ENCODE assay signal across 8 mouse cellular contexts in the genomic region with DNA sequence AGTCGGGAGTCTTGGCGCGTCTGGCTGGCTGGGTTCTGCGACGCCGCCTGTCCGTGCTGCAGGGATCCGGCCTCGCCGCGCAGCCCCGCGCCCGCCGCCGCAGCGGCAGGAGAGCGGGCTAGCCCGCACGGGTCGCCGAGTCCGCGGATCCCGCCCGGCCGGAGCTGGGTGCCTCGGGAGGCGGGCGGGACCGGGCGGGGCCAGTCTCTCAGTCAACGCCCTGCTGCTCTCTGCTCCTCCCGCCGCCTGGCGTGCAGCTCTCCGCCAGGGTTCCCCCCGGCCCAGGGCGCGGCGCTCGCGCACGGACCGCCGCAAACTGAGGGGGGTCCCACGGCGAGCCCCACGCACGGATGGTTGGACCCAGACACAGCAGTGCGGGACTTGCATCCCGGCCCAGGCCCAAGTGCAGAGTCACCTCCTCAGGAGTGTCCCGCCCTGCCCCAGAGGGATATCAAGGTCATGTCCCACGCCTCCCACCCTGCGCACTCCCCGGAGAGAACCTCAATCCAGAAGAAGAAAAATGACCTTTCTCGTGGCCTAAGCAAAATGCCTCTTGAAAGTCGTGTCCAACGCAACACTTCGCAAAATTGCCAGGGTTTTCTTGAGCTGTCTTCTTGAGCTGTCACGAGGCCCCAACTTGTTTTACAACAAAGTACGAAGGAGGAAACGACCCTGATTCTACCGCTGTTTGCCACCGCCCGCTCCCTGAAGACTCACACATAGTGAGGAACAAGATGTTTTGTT. TPM values are rescaled to one million over a fixed set of nuclear protein-coding genes. Genes with fewer than 3 reads are reported as not detected.
DNase-seq lines count a peak whose midpoint lies in the region; ATAC-seq and TF ChIP-seq lines count a peak whose summit lies in the region.

No protein-coding gene starts in this region.

- peaks cover 2% of the 10 kb centered on the region; the same call in 1 of the 2 replicates for H3K9me3 ChIP-seq in forebrain, embryonic 10.5 days
- H3K9me3 ChIP-seq in heart, embryonic 13.5 days, result no peaks in the 10 kb centered on the region
- H3K9me3 ChIP-seq in lung, postnatal 0 days (ENCODE audit: low read length), result no peaks in the 10 kb centered on the region

- ATAC-seq in heart, embryonic 13.5 days (ENCODE audit: extremely low read depth, insufficient number of reproducible peaks, low FRiP score, low TSS enrichment), result peak; percentile 48; the same call in 1 of the 2 replicates
- peak; percentile 80 for ATAC-seq in lung, postnatal 0 days
- no peak for ATAC-seq in CD4-positive, CD25-positive, alpha-beta regulatory T cell, adult 4 months

- peaks cover 67% of the 10 kb centered on the region for H3K27me3 ChIP-seq in forebrain, embryonic 10.5 days (ENCODE audit: poor library complexity, severe bottlenecking)
- peaks cover 67% of the 10 kb centered on the region for H3K27me3 ChIP-seq in heart, embryonic 13.5 days (replicated peaks)
- peaks cover 14% of the 10 kb centered on the region for H3K27me3 ChIP-seq in lung, postnatal 0 days (replicated peaks; ENCODE audit: insufficient read depth, low read length)

- peak overlapping the region; percentile 98 for H3K4me2 ChIP-seq in heart, embryonic 13.5 days
- H3K4me2 ChIP-seq in lung, postnatal 0 days (replicated peaks; ENCODE audit: low read depth, low read length), result peak overlapping the region; percentile 85

- under 1% methylated on average over 59 of the region's 66 CpGs for WGBS in forebrain, embryonic 10.5 days
- WGBS in heart, embryonic 13.5 days, result 1% methylated on average over 29 of the region's 66 CpGs
- 1% methylated on average over 35 of the region's 66 CpGs for WGBS in lung, postnatal 0 days

- peak overlapping the region; percentile 67 for H3K4me3 ChIP-seq in forebrain, embryonic 10.5 days
- H3K4me3 ChIP-seq in heart, embryonic 13.5 days, result peak overlapping the region; percentile 67
- peak overlapping the region; percentile 56 for H3K4me3 ChIP-seq in lung, postnatal 0 days (ENCODE audit: low read depth, low read length)

- H3K4me1 ChIP-seq in forebrain, embryonic 10.5 days, result peaks cover 23% of the 10 kb centered on the region
- H3K4me1 ChIP-seq in heart, embryonic 13.5 days, result peaks cover 7% of the 10 kb centered on the region
- no peaks in the 10 kb centered on the region for H3K4me1 ChIP-seq in lung, postnatal 0 days (ENCODE audit: insufficient read depth, low read depth, low read length)

- no peak for TF ChIP-seq EP300 in lung, postnatal 0 days (IDR thresholded peaks at IDR 0.05)

- peak; percentile 30; the same call in 1 of the 2 replicates for TF ChIP-seq CTCF in lung, postnatal 0 days (IDR thresholded peaks at IDR 0.05)

- peak overlapping the region; percentile 48 for H3K27ac ChIP-seq in forebrain, embryonic 10.5 days
- H3K27ac ChIP-seq in heart, embryonic 13.5 days (replicated peaks), result no peak overlapping the region
- H3K27ac ChIP-seq in lung, postnatal 0 days (ENCODE audit: low read length), result peak overlapping the region; percentile 43; the same call in 1 of the 2 replicates

- H3K9ac ChIP-seq in heart, embryonic 13.5 days, result peak overlapping the region; percentile 74
- peak overlapping the region; percentile 29 for H3K9ac ChIP-seq in lung, postnatal 0 days (replicated peaks; ENCODE audit: low read depth)

- no peaks in the 10 kb centered on the region for H3K36me3 ChIP-seq in forebrain, embryonic 10.5 days (replicated peaks)
- H3K36me3 ChIP-seq in heart, embryonic 13.5 days, result no peaks in the 10 kb centered on the region
- no peaks in the 10 kb centered on the region for H3K36me3 ChIP-seq in lung, postnatal 0 days (ENCODE audit: insufficient read depth, low read length)

- DNase-seq in urinary bladder, postnatal 14 days (ENCODE audit: low spot score), result peak; percentile 34
- no peak for DNase-seq in urinary bladder, adult 2 months (ENCODE audit: low spot score)
- DNase-seq in forebrain, embryonic 10.5 days (ENCODE audit: extremely low spot score, low spot score), result peak; percentile 49
- peak; percentile 72 for DNase-seq in kidney, postnatal 14 days
- peak; percentile 60 for DNase-seq in lung, postnatal 0 days (ENCODE audit: low spot score)
- DNase-seq in right cerebral cortex, postnatal 14 days, result peak; percentile 23

RNA-seq across cellular contexts. Expression of a gene that starts 0.5 kb away (rescaled TPM):
- polyA plus RNA-seq in urinary bladder, adult 2 months (2012; rRNA removed), result 2.9 and 3.0 TPM in 2 replicates
- polyA plus RNA-seq in forebrain, embryonic 10.5 days (2016; fragmentation: Nextera tagmentation; extraction: Ambion mirVana), result 0.11 TPM in 2 replicates
- 0.24 and 0.41 TPM in 2 replicates for polyA plus RNA-seq in heart, embryonic 13.5 days (2015; fragmentation: Nextera tagmentation; extraction: Ambion mirVana)
- 8.8 and 11.0 TPM in 2 replicates for polyA plus RNA-seq in lung, postnatal 0 days (2015; fragmentation: Nextera tagmentation; extraction: Ambion mirVana)
- not detected for polyA plus RNA-seq in CD4-positive, CD25-positive, alpha-beta regulatory T cell, adult 4 months (2017; shearing (Covaris generic))

RNA-seq across cellular contexts. Expression of a gene that starts 58.4 kb away (rescaled TPM):
- polyA plus RNA-seq in urinary bladder, adult 2 months (2012; rRNA removed), result not detected in 2 replicates
- polyA plus RNA-seq in forebrain, embryonic 10.5 days (2016; fragmentation: Nextera tagmentation; extraction: Ambion mirVana), result not detected in 2 replicates
- not detected in 2 replicates for polyA plus RNA-seq in heart, embryonic 13.5 days (2015; fragmentation: Nextera tagmentation; extraction: Ambion mirVana)
- not detected in 2 replicates for polyA plus RNA-seq in lung, postnatal 0 days (2015; fragmentation: Nextera tagmentation; extraction: Ambion mirVana)
- under 1 TPM in 1 of 2 experiments, not detected in 1; 0.73 TPM for polyA plus RNA-seq in CD4-positive, CD25-positive, alpha-beta regulatory T cell, adult 4 months (2017; shearing (Covaris generic))
